Mouse (Mus musculus) brain, embryonic 14.5 days (tissue): Measurements from ENCODE around the gene Polrmt. TPM values are rescaled to one million over a fixed set of nuclear protein-coding genes. Genes with fewer than 3 reads are reported as not detected.
"Not testable (repeated sequence)": the region's sequence is repeated elsewhere in the genome, so short reads cannot be mapped to it uniquely, and the experiment has no call there.

ENCODE experiments used
- DNase-seq: peaks from one replicate; pipeline ENCODE4 v3.0.0-alpha.2; 2011; ENCODE audit warnings: low read depth
- CTCF ChIP-seq: fragments of 200-500 bp; IDR thresholded peaks from 2 replicates; pipeline ENCODE4 v1.5.1; 2012; ENCODE audit warnings: inconsistent platforms, mild to moderate bottlenecking, moderate library complexity, borderline replicate concordance; ENCODE audit not compliant: insufficient read depth, insufficient read length; ENCODE audit errors: extremely low read depth
- POLR2A ChIP-seq: fragments of 200-500 bp; IDR thresholded peaks from 2 replicates; pipeline ENCODE4 v1.6.1; 2012; ENCODE audit warnings: mild to moderate bottlenecking, inconsistent platforms, borderline replicate concordance; ENCODE audit not compliant: poor library complexity, insufficient read depth, insufficient read length, severe bottlenecking; ENCODE audit errors: extremely low read depth
- polyA plus RNA-seq: library from polyadenylated mRNA; depleted of rRNA; stranded (reverse); fragments of >200 nt; gene quantifications from 2 replicates; pipeline ENCODE4 v1.2.3, GENCODE M21; 2012

Polrmt gene
- polyA plus RNA-seq, 1 experiment = 63.0 TPM

GRCm38 (mm10) chr10:79708668-79709067 lies 37.7 kb downstream of the Polrmt start:
- TF ChIP-seq CTCF (no peak), POLR2A (no peak)
- DNase-seq = no peak

GRCm38 (mm10) chr10:79707759-79708158 lies 38.6 kb downstream of the Polrmt start:
- DNase-seq = no peak
- no peak for TF ChIP-seq CTCF
- no peak for TF ChIP-seq POLR2A

- DNase-seq = no peak
- TF ChIP-seq POLR2A (no peak), CTCF (no peak)
These were observed 39.2 kb downstream of the Polrmt start for GRCm38 (mm10) chr10:79707162-79707561.

- no peak for DNase-seq
- no peak for TF ChIP-seq CTCF
- no peak for TF ChIP-seq POLR2A
These were observed 39.8 kb downstream of the Polrmt start for GRCm38 (mm10) chr10:79706406-79707094.

- no peak for TF ChIP-seq CTCF
- no peak for TF ChIP-seq POLR2A
- no peak for DNase-seq
These were observed 40.4 kb downstream of the Polrmt start for GRCm38 (mm10) chr10:79705951-79706350.

- TF ChIP-seq CTCF = no peak
- TF ChIP-seq POLR2A = no peak
- DNase-seq = no peak
These were observed 41.4 kb downstream of the Polrmt start for GRCm38 (mm10) chr10:79704970-79705360.

GRCm38 (mm10) chr10:79704065-79704969 lies 42.1 kb downstream of the Polrmt start, which contains the start of gene Bsg:
TSS of gene Bsg (plus strand) at chr10:79704491.
- TF ChIP-seq POLR2A (peak; percentile 95), CTCF (peak; percentile 63; the same call in 1 of the 2 replicates)
- DNase-seq = peak; percentile 100

GRCm38 (mm10) chr10:79703541-79703940 lies 42.8 kb downstream of the Polrmt start:
- DNase-seq = no peak
- TF ChIP-seq POLR2A (no peak), CTCF (no peak)

- DNase-seq = not testable (repeated sequence)
These were observed 43.4 kb downstream of the Polrmt start for GRCm38 (mm10) chr10:79702970-79703369.

- DNase-seq = no peak
- TF ChIP-seq POLR2A = no peak
- TF ChIP-seq CTCF = no peak
These were observed 44.8 kb downstream of the Polrmt start for GRCm38 (mm10) chr10:79701443-79702129.

- TF ChIP-seq POLR2A (no peak), CTCF (no peak)
- DNase-seq = no peak
These were observed 45.7 kb downstream of the Polrmt start for GRCm38 (mm10) chr10:79700676-79701075.
